Mouse (Mus musculus) forebrain, embryonic 10.5 days (tissue): ENCODE measurements around the gene Drosha. TPM values are rescaled to one million over a fixed set of nuclear protein-coding genes. Genes with fewer than 3 reads are reported as not detected.
"Not testable (repeated sequence)": the region's sequence is repeated elsewhere in the genome, so short reads cannot be mapped to it uniquely, and the experiment has no call there.

Source experiments
- DNase-seq: peaks from one replicate; pipeline ENCODE4 v3.0.0-alpha.2; 2017; ENCODE audit warnings: low spot score; ENCODE audit errors: extremely low spot score
- H3K27ac ChIP-seq: fragments of 300-500 bp; sonication (generic); 2 replicates; pipeline ENCODE4 v1.5.1; 2016; ENCODE audit warnings: mild to moderate bottlenecking
- H3K27me3 ChIP-seq: fragments of 300-500 bp; sonication (generic); 2 replicates; pipeline ENCODE4 v1.6.1; 2016; ENCODE audit warnings: mild to moderate bottlenecking; ENCODE audit not compliant: poor library complexity, severe bottlenecking
- H3K36me3 ChIP-seq: fragments of 300-500 bp; sonication (generic); replicated peaks from 2 replicates; pipeline ENCODE4 v1.6.1; 2016; ENCODE audit warnings: mild to moderate bottlenecking, moderate library complexity
- H3K4me1 ChIP-seq: fragments of 300-500 bp; sonication (generic); 2 replicates; pipeline ENCODE4 v1.6.1; 2016
- H3K4me3 ChIP-seq: fragments of 300-500 bp; sonication (generic); 2 replicates; pipeline ENCODE4 v1.5.1; 2016; ENCODE audit warnings: mild to moderate bottlenecking, moderate library complexity
- H3K9me3 ChIP-seq: fragments of 300-500 bp; sonication (generic); 2 replicates; pipeline ENCODE4 v1.6.1; 2016; ENCODE audit warnings: mild to moderate bottlenecking, moderate library complexity
- WGBS: fragments of 180-500 bp; shearing (Covaris S2); methylation state at CpG from one replicate; pipeline ENCODE4 v1.1.7; 2016; 5-methylcytosine and 5-hydroxymethylcytosine counted together
- polyA plus RNA-seq: library from polyadenylated mRNA; unstranded; fragments of >200 nt; fragmentation: Nextera tagmentation; extraction: Ambion mirVana; gene quantifications from 2 replicates; pipeline ENCODE4 v1.2.1, GENCODE M21; 2016

Gene Drosha
- polyA plus RNA-seq, 1 experiment from 2014 or later, result 87.7 TPM

DNA sequence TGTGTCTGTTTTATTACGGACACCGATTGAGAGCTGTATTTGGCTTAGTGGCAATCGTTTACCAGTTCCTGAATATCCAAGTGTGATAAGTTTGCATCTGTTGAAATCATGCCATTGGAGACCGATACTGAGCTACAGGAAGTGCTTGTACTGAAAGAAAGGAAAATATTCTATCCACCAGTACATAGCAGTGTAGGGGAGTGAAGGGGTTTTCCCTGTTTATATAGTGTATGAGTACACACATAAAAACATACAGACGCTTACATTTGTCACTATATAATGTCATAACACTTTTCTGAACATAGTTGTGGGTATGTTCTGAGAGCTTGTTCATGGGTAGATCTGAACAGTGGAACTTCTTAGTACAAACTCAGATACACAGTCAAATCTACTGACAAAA, 106.9 kb downstream of the Drosha start:
- no peaks in the 10 kb centered on the region for H3K27me3 ChIP-seq
- WGBS, result 96% methylated on average over 5 of the region's 5 CpGs
- H3K4me1 ChIP-seq, result no peaks in the 10 kb centered on the region
- no peak for DNase-seq
- H3K27ac ChIP-seq, result no peak overlapping the region
- peaks cover 79% of the 10 kb centered on the region for H3K36me3 ChIP-seq
- H3K4me3 ChIP-seq, result no peak overlapping the region
- no peaks in the 10 kb centered on the region for H3K9me3 ChIP-seq

DNA sequence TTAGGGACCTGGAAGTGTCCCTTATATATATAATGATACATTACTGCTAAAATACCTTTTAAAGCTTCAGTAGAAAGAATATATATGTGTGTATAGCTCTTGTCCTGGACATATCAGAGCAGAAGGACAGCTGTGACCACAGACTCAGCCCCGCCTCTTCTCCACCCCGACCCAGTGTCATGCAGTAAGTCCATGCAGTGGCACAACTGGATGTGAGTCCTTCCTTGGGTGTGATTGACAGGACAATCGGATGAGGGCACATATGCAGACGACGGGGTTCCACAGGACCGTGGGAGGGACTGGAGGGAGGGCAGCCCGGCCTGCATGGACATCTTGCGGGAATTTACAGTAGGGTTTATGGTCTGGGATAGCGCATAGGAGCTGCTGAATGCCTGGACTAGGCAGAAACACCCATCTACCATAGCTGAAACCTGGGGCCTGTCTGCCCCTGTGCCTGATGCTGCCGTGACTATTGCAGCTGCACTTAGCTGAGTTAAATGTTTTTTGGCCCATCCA, 111.7 kb downstream of the Drosha start:
- Histone ChIP-seq H3K36me3 (peaks cover 55% of the 10 kb centered on the region), H3K27me3 (peaks cover 7% of the 10 kb centered on the region; the same call in 1 of the 2 replicates), H3K4me3 (no peak overlapping the region), H3K4me1 (peaks cover 13% of the 10 kb centered on the region), H3K9me3 (peaks cover 6% of the 10 kb centered on the region; the same call in 1 of the 2 replicates), H3K27ac (no peak overlapping the region)
- DNase-seq, result no peak
- WGBS, result 95% methylated on average over 10 of the region's 10 CpGs

DNA sequence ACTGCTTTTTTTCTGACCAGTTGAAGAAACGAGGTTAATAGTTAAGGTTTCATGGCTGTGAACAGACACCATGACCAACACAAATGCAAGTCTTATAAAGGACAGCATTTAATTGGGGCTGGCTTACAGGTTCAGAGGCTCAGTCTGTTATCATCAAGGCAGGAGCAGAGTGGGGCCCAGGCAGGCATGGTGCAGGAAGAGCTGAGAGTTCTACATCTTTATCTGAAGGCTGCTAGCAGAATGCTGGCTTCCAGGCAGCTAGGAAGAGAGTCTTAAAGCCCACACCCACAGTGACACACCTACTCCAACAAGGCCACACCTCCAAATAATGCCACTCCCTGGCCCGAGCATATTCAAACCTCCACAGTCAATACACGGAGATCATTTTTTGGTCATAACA, 112.7 kb downstream of the Drosha start:
- H3K4me3 ChIP-seq, H3K27me3 ChIP-seq, H3K9me3 ChIP-seq, DNase-seq, H3K27ac ChIP-seq: not testable (repeated sequence)
- WGBS, result 87% methylated on average over 3 of the region's 3 CpGs
- H3K4me1 ChIP-seq, result peaks cover 24% of the 10 kb centered on the region
- H3K36me3 ChIP-seq, result peaks cover 46% of the 10 kb centered on the region

DNA sequence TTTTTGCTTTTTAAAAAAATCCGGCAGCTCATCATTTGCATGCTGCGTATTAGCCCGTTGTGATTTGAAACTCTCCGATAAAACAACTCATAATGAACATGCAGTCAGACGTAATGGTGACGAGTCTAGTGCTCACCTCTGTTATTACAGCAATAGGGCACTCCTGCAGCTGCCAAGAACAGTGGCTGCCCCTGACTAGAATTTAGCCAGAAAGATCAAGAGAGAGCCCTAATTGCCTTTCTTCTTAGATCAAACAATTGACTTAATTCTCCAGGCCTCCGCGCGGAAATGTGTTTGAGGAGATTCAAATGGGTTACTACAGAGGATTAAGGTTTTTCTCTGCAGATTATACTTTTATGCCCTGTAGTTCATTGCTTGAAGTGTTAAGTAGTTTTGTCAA, 116.5 kb downstream of the Drosha start:
- peaks cover 25% of the 10 kb centered on the region for H3K36me3 ChIP-seq
- no peak for DNase-seq

DNA sequence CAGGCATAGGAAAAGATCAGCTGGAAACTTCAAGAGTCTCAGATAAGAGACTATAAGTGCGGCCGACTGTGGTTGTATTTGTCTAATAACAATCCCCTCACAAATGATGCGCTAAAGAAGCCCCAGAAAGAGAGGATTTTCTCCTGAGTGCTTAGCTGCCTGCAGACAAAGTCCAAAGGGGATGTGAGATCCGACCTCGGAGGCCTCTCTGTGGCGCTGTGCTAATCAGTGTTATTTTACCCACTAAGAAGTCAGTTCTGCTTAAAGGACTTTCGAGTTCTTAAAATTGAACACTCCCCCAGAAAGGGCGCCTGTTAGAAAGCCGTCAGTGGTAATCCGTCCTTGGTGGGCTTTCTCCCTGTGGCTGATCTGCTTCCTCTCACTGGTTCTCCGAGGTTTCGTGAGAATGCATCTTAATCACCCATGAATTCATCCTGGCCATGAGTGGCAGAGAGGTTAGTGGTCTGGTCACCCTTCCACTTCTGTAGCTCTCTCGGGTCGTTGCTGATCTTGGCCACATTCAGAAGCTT, 117.1 kb downstream of the Drosha start:
- WGBS, result 19% methylated on average over 14 of the region's 14 CpGs
- DNase-seq, result peak; percentile 34
- Histone ChIP-seq H3K9me3 (peaks cover 6% of the 10 kb centered on the region; the same call in 1 of the 2 replicates), H3K4me3 (peak overlapping the region; percentile 16; the same call in 1 of the 2 replicates), H3K27ac (peak overlapping the region; percentile 27; the same call in 1 of the 2 replicates), H3K27me3 (peaks cover 40% of the 10 kb centered on the region; the same call in 1 of the 2 replicates), H3K4me1 (peaks cover 29% of the 10 kb centered on the region), H3K36me3 (peaks cover 19% of the 10 kb centered on the region)

More for the DNA sequence above, 116.5 kb downstream of the Drosha start:
- H3K27ac ChIP-seq, result no peak overlapping the region
- H3K27me3 ChIP-seq, result peaks cover 40% of the 10 kb centered on the region; the same call in 1 of the 2 replicates
- H3K9me3 ChIP-seq, result peaks cover 6% of the 10 kb centered on the region; the same call in 1 of the 2 replicates
- H3K4me1 ChIP-seq, result peaks cover 29% of the 10 kb centered on the region
- WGBS, result 30% methylated on average over 9 of the region's 9 CpGs
- H3K4me3 ChIP-seq, result no peak overlapping the region

DNA sequence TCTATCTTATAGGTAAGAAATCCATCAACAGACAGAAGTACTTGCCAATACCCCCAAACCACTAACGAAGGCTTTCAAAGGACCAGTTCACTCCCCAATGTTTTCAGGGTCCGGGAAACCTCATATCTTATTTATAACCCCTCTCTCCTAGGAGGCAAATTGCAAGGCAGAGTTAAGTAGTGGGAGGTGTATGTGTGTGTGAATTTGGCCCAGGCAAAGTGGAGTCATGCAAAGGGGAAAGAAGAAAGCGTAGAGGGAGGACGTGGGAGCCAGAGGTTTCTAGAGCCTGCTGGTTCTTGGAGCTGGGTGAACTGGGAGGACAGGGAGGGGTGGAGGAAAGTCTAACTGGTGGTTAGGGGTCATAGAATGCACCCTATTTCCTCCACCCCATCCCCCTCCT, 117.8 kb downstream of the Drosha start:
- H3K4me1 ChIP-seq, result peaks cover 29% of the 10 kb centered on the region
- peaks cover 40% of the 10 kb centered on the region; the same call in 1 of the 2 replicates for H3K27me3 ChIP-seq
- no peak overlapping the region for H3K4me3 ChIP-seq
- 49% methylated on average over 4 of the region's 4 CpGs for WGBS
- no peak overlapping the region for H3K27ac ChIP-seq
- no peak for DNase-seq
- H3K9me3 ChIP-seq, result peaks cover 6% of the 10 kb centered on the region; the same call in 1 of the 2 replicates
- peaks cover 13% of the 10 kb centered on the region for H3K36me3 ChIP-seq

DNA sequence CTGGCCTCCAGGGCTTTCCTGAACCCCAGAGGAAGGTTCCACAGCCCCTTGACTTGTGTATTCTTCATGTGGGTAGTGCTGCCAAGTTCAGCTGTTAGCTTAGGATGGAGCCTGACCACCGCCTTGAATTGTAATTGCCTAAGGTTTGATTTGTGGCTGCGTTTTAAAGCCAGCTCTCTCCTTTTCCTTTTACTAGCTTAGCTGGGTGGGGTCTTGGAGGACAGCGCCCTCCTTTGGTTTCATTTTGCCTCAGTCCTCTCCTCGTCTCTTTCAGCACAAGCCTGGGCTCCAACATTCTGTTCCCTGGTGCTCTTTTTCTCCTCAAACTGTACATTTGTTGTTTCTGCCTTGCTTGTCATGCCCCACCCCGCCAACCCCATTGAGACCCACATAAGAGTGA, 133.4 kb downstream of the Drosha start:
- WGBS, result 89% methylated on average over 5 of the region's 5 CpGs
- no peak for DNase-seq
- no peaks in the 10 kb centered on the region for H3K36me3 ChIP-seq
- peaks cover 13% of the 10 kb centered on the region for H3K9me3 ChIP-seq
- H3K4me3 ChIP-seq, result no peak overlapping the region
- H3K27me3 ChIP-seq, result no peaks in the 10 kb centered on the region
- H3K27ac ChIP-seq, result no peak overlapping the region
- no peaks in the 10 kb centered on the region for H3K4me1 ChIP-seq

DNA sequence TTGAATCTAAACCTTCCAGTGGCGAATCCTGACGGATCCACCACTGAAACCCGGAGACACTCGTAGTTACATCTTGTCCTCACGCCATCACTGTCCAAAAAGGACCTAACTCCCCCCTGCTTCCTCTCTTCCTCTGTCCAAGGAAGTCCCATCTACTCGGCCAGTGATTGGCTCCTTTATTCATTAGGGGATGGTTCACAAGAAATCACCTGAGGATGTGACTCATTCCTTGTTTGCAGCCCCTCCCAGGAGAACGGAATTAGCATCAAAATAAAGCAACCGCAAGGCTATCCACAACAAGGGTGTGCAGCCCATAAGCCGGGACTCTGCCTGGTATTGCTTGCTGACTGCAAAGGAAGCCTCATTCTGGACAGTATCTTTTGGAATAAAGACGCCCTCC, 137.6 kb downstream of the Drosha start:
- Histone ChIP-seq H3K27me3 (no peaks in the 10 kb centered on the region), H3K27ac (no peak overlapping the region), H3K4me1 (peaks cover 8% of the 10 kb centered on the region), H3K36me3 (no peaks in the 10 kb centered on the region), H3K4me3 (no peak overlapping the region), H3K9me3 (no peaks in the 10 kb centered on the region)
- 87% methylated on average over 10 of the region's 10 CpGs for WGBS
- no peak for DNase-seq

DNA sequence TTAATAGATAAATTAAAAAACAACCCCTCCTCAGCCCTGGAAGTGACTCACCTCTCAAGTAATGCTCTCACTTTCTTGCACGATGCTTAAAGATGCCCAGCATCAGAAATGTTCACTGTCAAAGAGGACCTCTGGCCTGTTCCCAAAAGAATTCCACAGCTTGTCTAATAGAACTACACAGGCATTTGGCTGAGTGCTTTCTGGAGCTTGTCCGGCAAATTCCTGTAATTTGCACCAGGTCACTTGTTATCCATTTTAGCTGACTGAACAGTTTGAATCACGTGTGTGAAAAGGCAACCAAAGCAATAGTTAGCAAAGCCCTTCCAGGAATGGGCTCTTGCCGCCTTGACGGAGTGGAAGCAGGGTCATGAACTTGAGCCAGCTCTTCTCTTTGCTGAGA, 140.6 kb downstream of the Drosha start:
- no peak for DNase-seq
- H3K27me3 ChIP-seq, result no peaks in the 10 kb centered on the region
- no peak overlapping the region for H3K4me3 ChIP-seq
- H3K4me1 ChIP-seq, result peaks cover 8% of the 10 kb centered on the region
- H3K9me3 ChIP-seq, result no peaks in the 10 kb centered on the region
- no peaks in the 10 kb centered on the region for H3K36me3 ChIP-seq
- H3K27ac ChIP-seq, result no peak overlapping the region
- WGBS, result 89% methylated on average over 5 of the region's 5 CpGs

DNA sequence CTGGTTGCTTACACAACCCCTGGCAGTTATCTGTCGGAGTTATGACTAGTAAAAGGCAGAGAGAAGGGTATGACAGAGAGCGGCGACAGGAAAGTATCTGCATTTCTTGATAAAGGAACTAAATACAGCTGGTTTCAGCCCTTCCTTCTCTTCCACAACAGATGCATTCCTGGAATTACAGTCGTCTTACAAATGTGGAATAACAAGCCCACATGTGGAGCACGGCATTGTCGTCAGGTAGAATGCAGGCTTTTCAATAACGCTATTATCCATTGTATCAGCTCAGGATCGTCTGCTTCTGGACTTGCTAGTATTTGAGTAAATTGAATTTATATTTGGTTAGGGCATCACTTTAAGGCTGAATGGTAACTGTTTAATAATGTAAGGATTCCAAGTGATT, 144.2 kb downstream of the Drosha start:
- Histone ChIP-seq H3K36me3 (no peaks in the 10 kb centered on the region), H3K4me1 (peaks cover 13% of the 10 kb centered on the region), H3K27ac (no peak overlapping the region), H3K4me3 (no peak overlapping the region), H3K9me3 (no peaks in the 10 kb centered on the region), H3K27me3 (no peaks in the 10 kb centered on the region)
- 81% methylated on average over 8 of the region's 8 CpGs for WGBS
- DNase-seq, result no peak

DNA sequence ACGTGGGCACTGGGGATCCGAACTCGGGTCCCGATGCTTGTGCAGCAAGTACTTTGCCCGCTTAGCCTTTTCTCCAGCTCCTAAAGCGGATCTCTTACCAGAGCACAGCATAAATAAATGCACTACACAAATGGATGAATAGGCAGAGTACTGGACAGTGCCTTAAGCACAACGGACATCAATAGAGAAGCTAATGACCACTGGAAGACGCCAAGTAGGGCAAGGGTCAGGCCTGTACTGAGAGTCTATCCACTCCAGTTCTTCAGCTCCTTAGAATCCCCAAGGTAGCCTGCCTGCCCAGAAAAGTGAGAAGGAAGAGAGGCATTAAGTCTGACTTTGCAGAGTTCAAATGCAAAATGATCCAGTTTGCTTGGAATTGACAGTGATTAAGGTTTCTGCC, 147.8 kb downstream of the Drosha start:
- no peaks in the 10 kb centered on the region for H3K9me3 ChIP-seq
- WGBS, result 86% methylated on average over 8 of the region's 8 CpGs
- no peaks in the 10 kb centered on the region for H3K27me3 ChIP-seq
- no peaks in the 10 kb centered on the region for H3K36me3 ChIP-seq
- H3K4me3 ChIP-seq, result no peak overlapping the region
- DNase-seq, result no peak
- H3K27ac ChIP-seq, result no peak overlapping the region
- H3K4me1 ChIP-seq, result peaks cover 21% of the 10 kb centered on the region
